Mouse (Mus musculus) forebrain, embryonic 14.5 days (tissue): ENCODE data around the gene Ggcx. TPM values are rescaled to one million over a fixed set of nuclear protein-coding genes. Genes with fewer than 3 reads are reported as not detected.

Source experiments
- ATAC-seq: fragments of 200-750 bp; cut with Nextera tagmentation; 2 replicates; pipeline ENCODE4 v1.8.0; 2017; ENCODE audit warnings: mild to moderate bottlenecking, moderate library complexity
- DNase-seq: peaks from one replicate; pipeline ENCODE4 v3.0.0-alpha.2; 2015; ENCODE audit warnings: low spot score
- H3K27ac ChIP-seq: fragments of 300-500 bp; sonication (generic); 2 replicates; pipeline ENCODE4 v1.5.1; 2014; ENCODE audit warnings: low read depth, mild to moderate bottlenecking, control low read depth, low read length, moderate library complexity
- H3K27me3 ChIP-seq: fragments of 300-500 bp; sonication (generic); replicated peaks from 2 replicates; pipeline ENCODE4 v1.6.1; 2014; ENCODE audit warnings: low read length, control low read depth, mixed read lengths; ENCODE audit not compliant: control insufficient read depth, insufficient read depth
- H3K36me3 ChIP-seq: fragments of 300-500 bp; sonication (generic); 2 replicates; pipeline ENCODE4 v1.6.1; 2014; ENCODE audit warnings: low read length, control low read depth; ENCODE audit not compliant: control insufficient read depth, insufficient read depth
- H3K4me1 ChIP-seq: fragments of 300-500 bp; sonication (generic); 2 replicates; pipeline ENCODE4 v1.6.1; 2014; ENCODE audit warnings: antibody characterized with exemption, low read length, control low read depth; ENCODE audit not compliant: control insufficient read depth, insufficient read depth
- H3K4me2 ChIP-seq: fragments of 300-500 bp; sonication (generic); 2 replicates; pipeline ENCODE4 v1.6.1; 2014; ENCODE audit warnings: mild to moderate bottlenecking, control low read depth, low read length
- H3K4me3 ChIP-seq: fragments of 300-500 bp; sonication (generic); 2 replicates; pipeline ENCODE4 v1.5.1; 2014; ENCODE audit warnings: low read depth, low read length, control low read depth
- H3K9ac ChIP-seq: fragments of 300-500 bp; sonication (generic); 2 replicates; pipeline ENCODE4 v1.6.1; 2014; ENCODE audit warnings: mild to moderate bottlenecking, low read length, control low read depth, moderate library complexity
- H3K9me3 ChIP-seq: fragments of 300-500 bp; sonication (generic); replicated peaks from 2 replicates; pipeline ENCODE4 v1.6.1; 2016; ENCODE audit warnings: low read length, control low read depth, mixed read lengths; ENCODE audit not compliant: control insufficient read depth
- WGBS: fragments of 180-500 bp; shearing (Covaris S2); extraction: QIAGEN DNeasy Blood & Tissue Kit; methylation state at CpG from one replicate; pipeline ENCODE4 v1.1.7; 2014; 5-methylcytosine and 5-hydroxymethylcytosine counted together
- polyA plus RNA-seq: library from polyadenylated mRNA; unstranded; fragments of >200 nt; fragmentation: Nextera tagmentation; extraction: Ambion mirVana; gene quantifications from 2 replicates; pipeline ENCODE4 v1.2.1, GENCODE M21; 2014

Ggcx gene
- polyA plus RNA-seq, 1 experiment from 2014 or later, result 4.3 TPM

DNA sequence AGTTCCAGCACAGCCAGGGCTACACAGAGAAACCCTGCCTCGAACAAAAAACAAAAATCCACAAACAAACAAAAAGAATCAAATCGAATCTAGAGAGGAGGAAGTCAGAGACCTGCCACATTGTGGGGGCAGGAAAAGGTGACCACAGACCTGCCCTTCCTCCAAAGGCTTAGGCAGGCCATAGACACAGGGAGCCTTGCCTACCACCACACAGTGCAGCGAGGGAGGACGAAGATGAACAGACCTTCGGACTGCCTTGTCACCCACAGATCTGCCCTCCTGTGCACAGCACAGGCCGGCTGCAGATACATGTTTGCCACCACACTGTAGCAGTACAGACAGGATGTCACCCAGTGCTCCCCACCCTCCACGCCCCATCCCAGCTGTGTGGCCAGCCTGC lies 3.6 kb upstream of the Ggcx start:
- peaks cover 4% of the 10 kb centered on the region; the same call in 1 of the 2 replicates for H3K4me1 ChIP-seq
- DNase-seq (no peak), ATAC-seq (no peak)
- no peaks in the 10 kb centered on the region for H3K36me3 ChIP-seq
- no peaks in the 10 kb centered on the region for H3K27me3 ChIP-seq
- no peak overlapping the region for H3K4me3 ChIP-seq
- WGBS, result 83% methylated on average over 7 of the region's 7 CpGs
- H3K9ac ChIP-seq, result no peak overlapping the region
- no peaks in the 10 kb centered on the region for H3K9me3 ChIP-seq
- H3K4me2 ChIP-seq, result no peak overlapping the region
- no peak overlapping the region for H3K27ac ChIP-seq

DNA sequence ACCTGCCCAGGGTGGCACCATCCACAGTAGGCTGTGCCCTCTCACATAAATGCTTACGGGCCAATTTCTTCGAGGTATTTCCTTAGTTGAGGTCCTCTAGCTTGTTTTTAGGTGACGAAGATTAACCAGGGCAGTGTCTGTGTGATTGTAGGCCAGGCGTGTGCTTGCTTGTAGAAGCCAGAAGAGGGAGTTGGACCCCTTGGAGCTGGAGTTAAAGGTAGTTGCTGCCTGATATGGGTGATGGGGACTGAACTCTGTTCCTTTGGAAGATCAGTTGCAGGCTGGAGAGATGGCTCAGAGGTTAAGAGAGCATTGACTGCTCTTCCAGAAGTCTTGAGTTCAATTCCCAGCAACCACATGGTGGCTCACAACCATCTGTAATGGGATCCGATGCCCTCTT lies 1.1 kb downstream of the Ggcx start:
- Histone ChIP-seq H3K9me3 (no peaks in the 10 kb centered on the region), H3K4me1 (peaks cover 4% of the 10 kb centered on the region; the same call in 1 of the 2 replicates), H3K27me3 (no peaks in the 10 kb centered on the region), H3K4me3 (0 out of 2 replicates have a peak overlapping the region, but pooled peaks have one; percentile 60), H3K9ac (peak overlapping the region; percentile 87; the same call in 1 of the 2 replicates), H3K4me2 (peak overlapping the region; percentile 82), H3K36me3 (peaks cover 18% of the 10 kb centered on the region), H3K27ac (no peak overlapping the region)
- ATAC-seq, result no peak
- no peak for DNase-seq
- 90% methylated on average over 5 of the region's 5 CpGs for WGBS

DNA sequence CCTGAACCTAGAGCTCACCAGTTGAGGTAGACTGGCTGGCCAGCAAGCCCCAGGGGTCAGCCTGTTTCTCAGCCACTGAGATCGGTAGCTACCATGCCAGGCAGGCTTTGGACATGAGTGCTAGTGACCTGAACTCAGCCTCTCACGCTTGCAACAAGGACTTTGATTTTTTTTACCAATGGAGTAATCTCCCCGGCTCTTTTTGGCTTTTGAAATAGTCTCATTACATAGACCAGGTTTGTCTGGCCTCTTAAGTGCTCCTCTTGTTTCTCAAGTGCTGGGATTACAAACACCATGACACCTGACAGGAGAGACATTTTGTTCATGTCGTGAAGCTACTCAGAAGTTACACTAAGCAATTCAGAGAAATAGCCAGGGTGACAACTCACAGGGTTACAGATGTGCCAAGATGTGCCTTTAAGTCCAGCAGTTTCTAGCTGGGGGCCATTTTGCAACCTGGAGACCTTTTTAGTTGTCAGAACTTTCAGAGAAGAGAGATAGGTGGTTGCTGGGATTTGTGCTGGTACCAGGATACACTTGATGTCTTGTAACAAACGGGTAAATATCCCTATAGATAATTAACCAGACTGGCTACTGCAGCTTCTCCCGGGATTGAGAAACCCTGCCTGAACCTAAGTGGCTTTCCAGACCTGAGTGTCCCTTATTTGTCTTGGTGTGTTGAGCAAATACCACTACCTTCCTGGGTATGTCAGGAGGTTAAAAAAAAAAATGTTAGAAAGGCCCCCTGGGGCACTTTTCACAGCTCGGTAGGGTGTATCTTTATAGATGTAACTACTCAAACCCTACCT lies 2.1 kb downstream of the Ggcx start:
- Histone ChIP-seq H3K4me3 (no peak overlapping the region), H3K9ac (peak overlapping the region; percentile 25; the same call in 1 of the 2 replicates), H3K4me2 (no peak overlapping the region), H3K27ac (no peak overlapping the region), H3K9me3 (no peaks in the 10 kb centered on the region), H3K27me3 (no peaks in the 10 kb centered on the region), H3K36me3 (peaks cover 22% of the 10 kb centered on the region), H3K4me1 (peaks cover 4% of the 10 kb centered on the region; the same call in 1 of the 2 replicates)
- WGBS, result 88% methylated on average over 7 of the region's 7 CpGs
- DNase-seq, result no peak
- ATAC-seq, result no peak

DNA sequence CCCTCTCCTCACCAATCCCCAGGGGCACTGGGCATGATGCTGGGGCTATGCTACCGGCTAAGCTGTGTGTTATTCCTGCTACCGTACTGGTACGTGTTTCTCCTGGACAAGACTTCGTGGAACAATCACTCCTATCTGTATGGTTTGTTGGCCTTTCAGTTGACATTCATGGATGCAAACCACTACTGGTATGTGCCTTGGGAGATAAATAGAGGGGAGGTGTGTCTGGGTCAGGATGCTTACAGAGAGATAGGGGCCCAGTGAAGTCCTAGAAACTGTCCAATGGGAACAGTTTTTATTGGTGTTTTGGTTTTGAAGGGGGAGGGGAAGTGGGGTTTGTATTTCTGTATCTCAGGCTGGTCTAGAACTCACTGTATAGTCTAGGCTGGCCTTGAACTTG lies 4.2 kb downstream of the Ggcx start:
- DNase-seq (no peak), ATAC-seq (no peak)
- H3K4me3 ChIP-seq, result no peak overlapping the region
- H3K9me3 ChIP-seq, result no peaks in the 10 kb centered on the region
- no peak overlapping the region for H3K27ac ChIP-seq
- H3K4me2 ChIP-seq, result no peak overlapping the region
- no peak overlapping the region for H3K9ac ChIP-seq
- H3K4me1 ChIP-seq, result peaks cover 4% of the 10 kb centered on the region; the same call in 1 of the 2 replicates
- H3K27me3 ChIP-seq, result no peaks in the 10 kb centered on the region
- peaks cover 37% of the 10 kb centered on the region for H3K36me3 ChIP-seq
- 92% methylated on average over 4 of the region's 4 CpGs for WGBS

DNA sequence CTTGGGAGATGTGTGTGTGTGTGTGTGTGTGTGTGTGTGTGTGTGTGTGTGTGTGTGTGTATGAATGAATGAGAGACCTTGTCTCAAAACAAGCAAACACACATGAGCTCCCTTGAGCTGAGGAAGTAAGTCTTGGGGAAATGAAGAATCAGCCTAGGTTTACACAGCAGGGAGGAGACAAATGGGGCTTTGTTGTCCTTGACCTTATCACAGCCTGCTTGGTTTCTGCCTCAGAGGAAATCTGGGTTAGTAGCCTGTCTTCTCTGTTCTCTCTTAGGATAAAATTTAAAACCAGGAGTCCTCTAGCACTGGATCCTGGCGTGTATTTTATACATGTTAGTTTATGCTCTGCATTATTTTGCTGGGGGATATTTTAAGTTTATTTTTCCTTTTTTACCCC lies 5.7 kb downstream of the Ggcx start:
- Histone ChIP-seq H3K9ac (no peak overlapping the region), H3K27me3 (no peaks in the 10 kb centered on the region), H3K4me2 (no peak overlapping the region), H3K4me1 (peaks cover 3% of the 10 kb centered on the region; the same call in 1 of the 2 replicates), H3K4me3 (no peak overlapping the region), H3K9me3 (no peaks in the 10 kb centered on the region), H3K36me3 (peaks cover 52% of the 10 kb centered on the region), H3K27ac (no peak overlapping the region)
- DNase-seq, result no peak
- WGBS, result 88% methylated on average over 1 of the region's 1 CpGs
- ATAC-seq, result no peak

DNA sequence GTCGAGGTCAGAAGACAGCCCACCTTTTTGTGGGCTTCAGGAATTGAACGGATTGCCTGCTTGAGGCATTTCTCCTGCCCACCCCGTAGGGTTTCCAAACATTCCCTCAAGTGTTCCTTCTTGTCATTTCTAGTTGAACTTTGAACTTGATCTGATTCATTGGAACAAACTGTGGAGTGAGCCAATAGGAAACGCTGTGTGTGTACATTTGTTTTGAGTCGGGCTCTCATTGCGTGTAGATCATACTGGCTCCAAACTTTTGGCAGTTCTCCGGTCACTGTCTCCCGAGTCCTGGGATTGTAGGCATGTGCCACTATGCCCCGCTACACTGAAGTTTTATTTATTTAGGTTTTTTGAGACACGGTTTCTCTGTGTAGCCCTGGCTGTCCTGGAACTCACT lies 6.8 kb downstream of the Ggcx start:
- Histone ChIP-seq H3K9me3 (no peaks in the 10 kb centered on the region), H3K27me3 (no peaks in the 10 kb centered on the region), H3K4me2 (no peak overlapping the region), H3K9ac (no peak overlapping the region), H3K4me3 (no peak overlapping the region), H3K27ac (no peak overlapping the region), H3K36me3 (peaks cover 63% of the 10 kb centered on the region), H3K4me1 (no peaks in the 10 kb centered on the region)
- WGBS, result 95% methylated on average over 10 of the region's 10 CpGs
- DNase-seq, result no peak
- no peak for ATAC-seq

DNA sequence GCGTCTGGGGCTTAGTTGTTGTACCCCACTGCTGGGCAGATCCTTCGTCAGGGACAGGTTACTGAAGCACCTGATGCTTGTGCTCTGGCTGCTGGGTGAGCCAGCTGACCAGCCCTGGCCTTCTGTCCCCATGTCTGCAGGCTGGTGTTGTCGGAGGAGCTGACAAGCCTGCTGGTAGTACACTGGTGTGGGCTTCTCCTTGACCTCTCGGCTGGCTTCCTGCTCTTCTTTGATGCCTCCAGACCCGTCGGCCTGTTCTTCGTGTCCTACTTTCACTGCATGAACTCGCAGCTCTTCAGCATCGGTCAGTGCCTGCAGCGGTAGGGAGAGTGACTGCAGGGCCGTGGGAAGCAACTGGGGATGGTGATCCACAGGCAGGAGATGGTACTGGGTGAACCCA lies 11.5 kb downstream of the Ggcx start:
- H3K4me2 ChIP-seq, result no peak overlapping the region
- WGBS, result 95% methylated on average over 11 of the region's 11 CpGs
- H3K27ac ChIP-seq, result no peak overlapping the region
- no peak overlapping the region for H3K4me3 ChIP-seq
- H3K4me1 ChIP-seq, result no peaks in the 10 kb centered on the region
- no peak overlapping the region for H3K9ac ChIP-seq
- H3K27me3 ChIP-seq, result no peaks in the 10 kb centered on the region
- no peaks in the 10 kb centered on the region for H3K9me3 ChIP-seq
- DNase-seq (no peak), ATAC-seq (no peak)
- H3K36me3 ChIP-seq, result peaks cover 77% of the 10 kb centered on the region

DNA sequence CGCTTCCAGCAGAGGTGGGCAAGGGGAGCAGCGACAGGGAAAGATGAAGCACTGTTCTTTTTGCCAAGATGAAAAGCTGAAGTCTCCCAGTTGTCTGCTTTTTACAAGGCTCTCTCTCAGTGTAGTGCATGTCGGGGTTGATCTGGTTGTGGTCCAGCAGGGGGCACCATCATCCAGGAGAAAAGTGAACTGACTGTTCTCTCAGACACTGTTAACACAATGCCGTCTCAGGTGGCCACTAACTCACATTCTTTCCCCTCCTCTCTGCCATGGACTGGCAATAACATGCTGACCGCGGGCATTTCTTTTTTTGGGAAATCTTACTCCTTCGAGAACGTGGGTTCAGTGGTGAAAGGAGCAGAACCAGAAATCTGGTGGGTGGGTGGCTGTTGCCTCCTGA lies 13.9 kb downstream of the Ggcx start:
- Histone ChIP-seq H3K9ac (no peak overlapping the region), H3K27me3 (no peaks in the 10 kb centered on the region), H3K36me3 (peaks cover 86% of the 10 kb centered on the region), H3K27ac (0 out of 2 replicates have a peak overlapping the region, but pooled peaks have one; percentile 2), H3K4me1 (no peaks in the 10 kb centered on the region), H3K9me3 (no peaks in the 10 kb centered on the region), H3K4me2 (no peak overlapping the region), H3K4me3 (no peak overlapping the region)
- WGBS, result 35% methylated on average over 8 of the region's 8 CpGs
- DNase-seq (peak; percentile 84), ATAC-seq (peak; percentile 86)
